Mouse (Mus musculus) WW6 (cell line): ENCODE measurements at regions not wholly inside any gene's neighbourhood (a gene's known extent, or its start where the extent isn't known, plus 50 kb on each side); places are given as distances from the start of the nearest gene placed in this dataset.
"Not testable (repeated sequence)": the region's sequence is repeated elsewhere in the genome, so short reads cannot be mapped to it uniquely, and the experiment has no call there.

Experiments used
- DNase-seq: peaks from one replicate; pipeline ENCODE4 v3.0.0-alpha.2; 2013; ENCODE audit warnings: low read depth, low spot score

DNA sequence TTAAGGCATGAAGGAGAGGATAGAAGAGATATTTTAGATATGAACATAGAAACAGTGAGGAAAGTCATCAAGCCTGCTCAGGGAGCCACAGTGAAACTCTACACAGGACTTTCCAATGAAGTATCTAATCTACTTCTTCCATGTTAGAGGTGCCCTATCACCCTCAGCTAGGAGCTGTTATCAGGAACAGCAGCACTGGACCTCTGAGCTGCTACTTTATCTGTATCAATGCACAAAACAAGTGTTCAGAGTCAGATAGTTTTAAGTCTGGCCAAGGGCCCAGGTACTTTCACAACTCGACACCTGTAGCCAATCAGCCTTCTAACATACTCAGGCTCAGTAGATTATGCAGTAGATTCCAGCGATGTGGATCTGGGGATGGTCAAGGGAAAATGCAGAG is 210.7 kb upstream of the Grid2 start:
- no peak for DNase-seq

DNA sequence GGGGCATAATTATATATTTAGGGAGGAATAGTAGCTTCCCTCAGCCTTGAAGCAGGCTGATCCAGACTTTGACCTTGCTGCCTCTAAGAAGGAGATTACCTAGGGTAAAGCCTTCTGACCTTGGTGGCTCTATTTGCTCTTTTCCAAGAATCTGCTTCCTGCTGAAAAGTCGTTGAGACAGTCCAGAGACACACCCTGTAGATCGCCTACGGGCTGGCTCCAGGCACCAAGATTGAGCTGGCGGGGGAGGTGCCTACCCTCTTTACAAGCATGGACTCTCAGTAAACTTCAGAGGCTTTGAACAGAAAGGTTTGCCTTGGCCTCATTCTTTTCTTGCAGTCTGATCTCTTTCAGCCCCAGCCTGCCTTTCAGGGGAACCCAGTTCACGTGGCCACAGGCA is 191.1 kb upstream of the Grid2 start:
- not testable (repeated sequence) for DNase-seq

DNA sequence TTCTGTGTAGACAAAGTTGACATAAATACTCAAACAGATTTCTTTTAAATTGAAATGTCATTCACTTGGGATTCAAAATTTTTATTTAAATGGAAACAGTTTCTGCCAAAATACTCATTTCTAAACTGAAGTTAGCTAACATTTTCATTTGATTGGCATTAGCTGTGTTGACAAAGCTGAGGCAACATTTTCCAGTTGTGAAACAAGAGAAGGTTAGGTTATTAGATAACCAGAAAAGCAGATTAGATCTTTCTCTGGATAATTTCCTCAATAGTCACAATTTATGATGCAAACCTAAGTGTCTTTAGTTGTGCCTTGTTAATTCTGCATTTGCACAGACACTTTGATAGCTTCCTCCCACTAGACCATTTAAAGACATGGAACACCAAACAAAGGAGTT is 167.5 kb upstream of the Grid2 start:
- DNase-seq = no peak

DNA sequence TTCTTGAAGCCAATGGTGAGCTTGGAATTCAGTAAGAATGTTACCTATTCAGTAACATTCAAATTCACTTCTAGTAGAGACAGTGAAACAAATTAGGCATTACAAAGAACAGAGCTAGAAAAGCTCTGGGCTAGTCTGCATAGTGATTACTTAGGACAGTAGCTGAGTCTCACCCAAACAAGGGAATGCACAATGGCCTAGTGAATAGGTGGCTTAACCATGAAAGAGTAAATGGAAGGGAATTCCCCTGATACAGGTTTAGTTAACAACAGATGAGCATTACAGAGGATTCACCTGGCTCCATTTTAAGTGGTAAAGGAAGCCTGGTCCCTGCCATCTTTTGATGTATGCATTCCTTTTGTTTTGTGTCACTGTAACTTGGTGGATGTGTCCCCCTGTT is 126.8 kb upstream of the Grid2 start:
- peak; percentile 22 for DNase-seq

DNA sequence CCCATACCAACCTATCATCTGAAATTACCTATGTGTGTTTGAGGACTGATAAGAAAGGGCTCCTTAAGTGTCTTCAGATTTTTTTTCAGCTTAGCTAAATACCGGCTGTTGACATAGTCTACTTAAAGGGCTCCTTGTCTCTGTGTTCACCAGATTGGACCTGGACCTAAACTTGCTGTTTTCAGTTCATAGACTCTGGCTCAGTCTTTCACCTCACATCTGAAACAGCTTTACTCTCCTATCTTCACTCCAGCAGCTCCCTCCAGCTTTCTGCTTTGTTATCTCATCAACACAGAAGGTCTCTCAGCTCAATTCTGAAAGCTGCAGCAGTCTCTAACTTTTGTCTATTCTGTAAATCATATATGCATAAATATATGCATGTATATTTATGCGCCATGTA is 106.4 kb upstream of the Grid2 start:
- no peak for DNase-seq

DNA sequence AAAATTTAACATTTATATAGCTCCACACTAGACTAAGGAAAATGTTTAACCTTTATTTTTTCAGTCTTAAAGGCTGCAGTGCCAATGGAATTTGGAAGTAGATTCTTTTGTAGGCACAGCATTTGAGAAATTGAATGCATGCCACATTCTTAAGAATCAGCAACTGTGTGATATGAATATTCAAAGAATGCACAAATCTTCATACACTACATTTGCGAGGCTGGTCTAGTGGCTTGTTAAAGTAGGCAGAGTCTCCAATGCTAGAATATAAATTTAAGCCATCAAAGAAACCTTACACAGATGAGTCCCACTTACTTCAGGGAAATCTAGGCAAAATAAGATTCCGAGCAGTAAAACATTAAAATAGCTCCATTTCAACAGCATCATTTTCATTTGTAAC is 75.5 kb upstream of the Grid2 start:
- no peak for DNase-seq
